Mouse (Mus musculus): ENCODE results near the gene Zfp91.
"Not testable (repeated sequence)": the region's sequence is repeated elsewhere in the genome, so short reads cannot be mapped to it uniquely, and the experiment has no call there.

Zfp91 gene

GRCm38 (mm10) chr19:12794056-12795044 is 1.6 kb downstream of the Zfp91 start:
- DNase-seq (ENCODE audit: low spot score in 2 of 2) = peak; percentile 91 to 94

- DNase-seq (ENCODE audit: low spot score in 2 of 2) = no peak
Observed at GRCm38 (mm10) chr19:12792374-12792773, 3.6 kb downstream of the Zfp91 start.

- DNase-seq (ENCODE audit: low spot score in 2 of 2) = no peak
Observed at GRCm38 (mm10) chr19:12787721-12788120, 8.2 kb downstream of the Zfp91 start.

- DNase-seq (ENCODE audit: low spot score in 2 of 2) = no peak
Observed at GRCm38 (mm10) chr19:12786803-12787395, 9.0 kb downstream of the Zfp91 start.

- DNase-seq (ENCODE audit: low spot score in 2 of 2) = no peak
Observed at GRCm38 (mm10) chr19:12780437-12780836, 15.5 kb downstream of the Zfp91 start.

GRCm38 (mm10) chr19:12770888-12771287 is 25.0 kb downstream of the Zfp91 start:
- DNase-seq (ENCODE audit: low spot score in 2 of 2) = no peak

- DNase-seq (ENCODE audit: low spot score in 2 of 2) = no peak
Observed at GRCm38 (mm10) chr19:12765308-12765707, 30.6 kb downstream of the Zfp91 start, which contains the start of gene Cntf. Cntf (minus strand) TSS chr19:12765632.

- DNase-seq (ENCODE audit: low spot score in 2 of 2) = peak in 1 of 2 experiments; percentile 20
Observed at GRCm38 (mm10) chr19:12762212-12763130, 33.5 kb downstream of the Zfp91 start.

- DNase-seq (ENCODE audit: low spot score in 2 of 2) = no peak
Observed at GRCm38 (mm10) chr19:12759656-12760055, 36.3 kb downstream of the Zfp91 start.

GRCm38 (mm10) chr19:12758936-12759478 is 36.9 kb downstream of the Zfp91 start:
- no peak for DNase-seq (ENCODE audit: low spot score in 2 of 2)

GRCm38 (mm10) chr19:12756286-12756685 is 39.6 kb downstream of the Zfp91 start:
- no peak for DNase-seq (ENCODE audit: low spot score in 2 of 2)

GRCm38 (mm10) chr19:12731950-12732349 is 64.0 kb downstream of the Zfp91 start:
- no peak for DNase-seq (ENCODE audit: low spot score in 2 of 2)

GRCm38 (mm10) chr19:12731036-12731435 is 64.9 kb downstream of the Zfp91 start:
- DNase-seq (ENCODE audit: low spot score in 2 of 2) = no peak

GRCm38 (mm10) chr19:12725851-12726250 is 70.1 kb downstream of the Zfp91 start:
- DNase-seq (ENCODE audit: low spot score in 2 of 2) = no peak

- DNase-seq (ENCODE audit: low spot score in 2 of 2) = peak in 1 of 2 experiments; percentile 24
Observed at GRCm38 (mm10) chr19:12722308-12722707, 73.6 kb downstream of the Zfp91 start.

GRCm38 (mm10) chr19:12721596-12721995 is 74.3 kb downstream of the Zfp91 start:
- not testable (repeated sequence) for DNase-seq (ENCODE audit: low spot score in 2 of 2)

- DNase-seq (ENCODE audit: low spot score in 2 of 2) = not testable (repeated sequence)
Observed at GRCm38 (mm10) chr19:12720919-12721318, 75.0 kb downstream of the Zfp91 start.

- DNase-seq (ENCODE audit: low spot score in 2 of 2) = no peak
Observed at GRCm38 (mm10) chr19:12720463-12720862, 75.5 kb downstream of the Zfp91 start.

- DNase-seq (ENCODE audit: low spot score in 2 of 2) = no peak
Observed at GRCm38 (mm10) chr19:12719189-12719588, 76.7 kb downstream of the Zfp91 start.
